ENCODE assay signal across 12 mouse cellular contexts in the genomic region with DNA sequence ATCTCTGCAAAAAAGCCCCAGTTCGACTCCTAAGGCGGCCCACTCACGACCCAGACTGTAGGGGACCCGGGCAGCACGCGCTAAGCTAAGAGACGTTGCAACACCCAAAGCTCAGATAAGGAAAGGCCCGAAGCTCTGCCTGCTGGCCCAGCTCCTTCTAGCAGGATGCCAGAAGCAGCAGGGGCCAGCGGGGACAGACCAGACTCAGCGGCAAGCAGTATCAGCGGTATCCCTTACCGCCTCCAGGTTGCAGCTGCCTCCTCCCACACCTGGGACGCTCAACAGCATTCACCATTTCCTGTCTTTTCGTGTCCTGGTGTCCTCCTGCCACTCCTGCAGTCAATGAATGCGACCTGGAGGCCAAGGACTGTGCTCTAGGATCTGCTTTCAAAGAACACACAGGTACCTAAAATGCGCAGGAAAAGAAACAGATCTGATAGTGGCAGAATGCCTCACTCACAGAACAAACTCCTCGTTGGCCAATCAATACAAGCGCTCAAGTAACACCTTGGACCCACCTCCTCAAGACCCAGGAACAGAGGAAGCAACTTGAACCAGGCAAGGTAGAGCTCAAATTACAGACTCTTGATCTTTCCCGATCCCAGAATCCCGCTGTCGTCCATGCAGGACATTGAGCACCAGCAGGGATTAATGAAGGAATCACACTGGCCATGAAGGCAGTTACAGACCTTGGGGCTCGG. TPM values are rescaled to one million over a fixed set of nuclear protein-coding genes. Genes with fewer than 3 reads are reported as not detected.
DNase-seq lines count a peak whose midpoint lies in the region; ATAC-seq and TF ChIP-seq lines count a peak whose summit lies in the region.
"Had no signal": no experiment of that assay in that cellular context is flagged by ENCODE, and none has a peak within 500 bp of the region (broad histone marks: within the 10 kb centered on the region; RNA-seq: fewer than 3 reads in every experiment).

No protein-coding gene starts in this region.

- in situ Hi-C loops in ES-E14 (cut with MboI; ENCODE audit: low sequenced_read_pairs in 2 of 2, unreplicated experiment in 2 of 2) = no loop called here

- 0 out of 2 replicates have a peak overlapping the region, but pooled peaks have one; percentile 11 for H3K4me3 ChIP-seq in hindbrain, embryonic 10.5 days
- H3K4me3 ChIP-seq in hindbrain, embryonic 13.5 days = no peak overlapping the region
- peak overlapping the region; percentile 63 to 79 for H3K4me3 ChIP-seq in ES-E14 (ENCODE audit: insufficient read depth in 1 of 2, low read depth in 1 of 2, low read length in 2 of 2, poor library complexity in 1 of 2, severe bottlenecking in 1 of 2)
- H3K4me3 ChIP-seq in embryonic facial prominence, embryonic 13.5 days = no peak overlapping the region
- H3K4me3 ChIP-seq in liver, embryonic 12.5 days = no peak overlapping the region
- H3K4me3 ChIP-seq: neural tube, embryonic 13.5 days had no signal

- no peak overlapping the region; the same call in 1 of the 2 replicates for H3K27ac ChIP-seq in hindbrain, embryonic 10.5 days
- no peak overlapping the region for H3K27ac ChIP-seq in hindbrain, embryonic 13.5 days
- peak overlapping the region; percentile 99 for H3K27ac ChIP-seq in ES-E14 (ENCODE audit: insufficient read depth, low read depth, low read length, poor library complexity, severe bottlenecking)
- H3K27ac ChIP-seq in embryonic facial prominence, embryonic 13.5 days = no peak overlapping the region
- no peak overlapping the region for H3K27ac ChIP-seq in liver, embryonic 12.5 days
- H3K27ac ChIP-seq: neural tube, embryonic 13.5 days had no signal

- no peak for ATAC-seq in hindbrain, embryonic 13.5 days (ENCODE audit: low FRiP score)
- no peak for ATAC-seq in embryonic facial prominence, embryonic 13.5 days (ENCODE audit: insufficient number of reproducible peaks, insufficient read depth, low FRiP score, low TSS enrichment, low read depth)
- no peak for ATAC-seq in liver, embryonic 12.5 days

- H3K27me3 ChIP-seq in hindbrain, embryonic 10.5 days (ENCODE audit: insufficient read depth, poor library complexity, severe bottlenecking) = peaks cover 13% of the 10 kb centered on the region; the same call in 1 of the 2 replicates
- H3K27me3 ChIP-seq in hindbrain, embryonic 13.5 days = peaks cover 17% of the 10 kb centered on the region; the same call in 1 of the 2 replicates
- no peaks in the 10 kb centered on the region for H3K27me3 ChIP-seq in embryonic facial prominence, embryonic 13.5 days
- H3K27me3 ChIP-seq in liver, embryonic 12.5 days (replicated peaks) = peaks cover 28% of the 10 kb centered on the region

- H3K4me1 ChIP-seq in hindbrain, embryonic 10.5 days (replicated peaks) = peaks cover 4% of the 10 kb centered on the region; the same call in 1 of the 2 replicates
- no peaks in the 10 kb centered on the region for H3K4me1 ChIP-seq in hindbrain, embryonic 13.5 days (replicated peaks)
- peaks cover 9 to 14% of the 10 kb centered on the region in 2 experiments for H3K4me1 ChIP-seq in ES-E14 (ENCODE audit: control insufficient read depth in 2 of 2, insufficient read depth in 2 of 2, low read length in 2 of 2, poor library complexity in 1 of 2)
- H3K4me1 ChIP-seq in embryonic facial prominence, embryonic 13.5 days = no peaks in the 10 kb centered on the region
- no peaks in the 10 kb centered on the region for H3K4me1 ChIP-seq in liver, embryonic 12.5 days
- H3K4me1 ChIP-seq: neural tube, embryonic 13.5 days had no signal

- H3K4me2 ChIP-seq in hindbrain, embryonic 13.5 days = no peak overlapping the region
- H3K4me2 ChIP-seq in embryonic facial prominence, embryonic 13.5 days = peak overlapping the region; percentile 26
- peak overlapping the region; percentile 33 for H3K4me2 ChIP-seq in liver, embryonic 12.5 days
- H3K4me2 ChIP-seq: neural tube, embryonic 13.5 days had no signal

- DNase-seq in hindbrain, embryonic 10.5 days (ENCODE audit: low spot score) = no peak
- DNase-seq in ES-E14 (ENCODE audit: low read depth, low spot score) = no peak
- DNase-seq in spleen, adult 18-20 months = no peak
- no peak for DNase-seq in urinary bladder, postnatal 10 days (ENCODE audit: low spot score)
- DNase-seq in layer of hippocampus, postnatal 25 days (ENCODE audit: extremely low spot score in 1 of 2, low spot score in 1 of 2) = no peak

- H3K36me3 ChIP-seq in hindbrain, embryonic 10.5 days = peaks cover 40% of the 10 kb centered on the region
- H3K36me3 ChIP-seq in hindbrain, embryonic 13.5 days = peaks cover 41% of the 10 kb centered on the region
- H3K36me3 ChIP-seq in ES-E14 (ENCODE audit: control insufficient read depth, insufficient read depth, low read length, poor library complexity, severe bottlenecking) = peaks cover 3% of the 10 kb centered on the region
- peaks cover 39% of the 10 kb centered on the region for H3K36me3 ChIP-seq in embryonic facial prominence, embryonic 13.5 days
- H3K36me3 ChIP-seq in liver, embryonic 12.5 days = peaks cover 9% of the 10 kb centered on the region

- H3K9me3 ChIP-seq in hindbrain, embryonic 10.5 days = no peaks in the 10 kb centered on the region
- H3K9me3 ChIP-seq in hindbrain, embryonic 13.5 days = peaks cover 6% of the 10 kb centered on the region; the same call in 1 of the 2 replicates
- no peaks in the 10 kb centered on the region for H3K9me3 ChIP-seq in ES-E14 (ENCODE audit: control insufficient read depth, insufficient read depth, low read depth, low read length)
- 0 out of 2 replicates have a peak, but pooled peaks cover 4% of the 10 kb centered on the region for H3K9me3 ChIP-seq in embryonic facial prominence, embryonic 13.5 days
- H3K9me3 ChIP-seq in liver, embryonic 12.5 days (replicated peaks) = no peaks in the 10 kb centered on the region
- H3K9me3 ChIP-seq: neural tube, embryonic 13.5 days had no signal

- 13% methylated on average over 22 of the region's 22 CpGs for WGBS in hindbrain, embryonic 10.5 days
- WGBS in hindbrain, embryonic 13.5 days = 16% methylated on average over 22 of the region's 22 CpGs
- 9% methylated on average over 22 of the region's 22 CpGs for WGBS in embryonic facial prominence, embryonic 13.5 days
- 6% methylated on average over 22 of the region's 22 CpGs for WGBS in liver, embryonic 12.5 days (ENCODE audit: insufficient replicate concordance)

- no peak overlapping the region for H3K9ac ChIP-seq in hindbrain, embryonic 13.5 days
- peak overlapping the region; percentile 65 for H3K9ac ChIP-seq in ES-E14 (ENCODE audit: insufficient read depth, low read depth, low read length, poor library complexity, severe bottlenecking)
- peak overlapping the region; percentile 36; the same call in 1 of the 2 replicates for H3K9ac ChIP-seq in embryonic facial prominence, embryonic 13.5 days
- no peak overlapping the region for H3K9ac ChIP-seq in liver, embryonic 12.5 days
- H3K9ac ChIP-seq: neural tube, embryonic 13.5 days had no signal

TF ChIP-seq in ES-E14, 5 proteins besides CTCF, POLR2A, EP300 and RAD21:
- TF ChIP-seq CHD2 (IDR thresholded peaks at IDR 0.05; ENCODE audit: low read depth, low read length) (no peak), ZNF384 (IDR thresholded peaks at IDR 0.05; ENCODE audit: low read depth, low read length) (no peak), HCFC1 (IDR thresholded peaks at IDR 0.05; ENCODE audit: borderline replicate concordance, insufficient read depth, low read length) (0 out of 2 replicates have a peak, but pooled peaks have one; percentile 9), MAFK (IDR thresholded peaks at IDR 0.05; ENCODE audit: insufficient read depth, low read depth, low read length) (no peak)

RNA-seq across cellular contexts. Expression of gene Zfp870, which starts 13.8 kb away (rescaled TPM):
- 6.9 and 7.4 TPM in 2 replicates for polyA plus RNA-seq in hindbrain, embryonic 10.5 days (2016; fragmentation: Nextera tagmentation; extraction: Ambion mirVana)
- polyA plus RNA-seq in hindbrain, embryonic 13.5 days (2015; fragmentation: Nextera tagmentation; extraction: Ambion mirVana) = 7.4 and 7.8 TPM in 2 replicates
- 9.5 and 9.9 TPM in 2 replicates for total RNA-seq in ES-E14 (2012; rRNA removed)
- polyA plus RNA-seq in embryonic facial prominence, embryonic 13.5 days (2015; fragmentation: Nextera tagmentation; extraction: Ambion mirVana) = 8.7 and 10.0 TPM in 2 replicates
- 1.8 and 2.8 TPM in 2 replicates for polyA plus RNA-seq in liver, embryonic 12.5 days (2016; fragmentation: Nextera tagmentation; extraction: Ambion mirVana)
- 10 to 100 TPM in 1 of 2 experiments, 1 to 10 TPM in 1; 9.9 to 10.5 TPM for total RNA-seq in layer of hippocampus, postnatal 25 days (2021)
- total RNA-seq: MEL had no signal

RNA-seq across cellular contexts. Expression of gene Cyp4f14, which starts 39.5 kb away (rescaled TPM):
- not detected in 2 replicates for polyA plus RNA-seq in hindbrain, embryonic 10.5 days (2016; fragmentation: Nextera tagmentation; extraction: Ambion mirVana)
- not detected in 2 replicates for polyA plus RNA-seq in hindbrain, embryonic 13.5 days (2015; fragmentation: Nextera tagmentation; extraction: Ambion mirVana)
- total RNA-seq in ES-E14 (2012; rRNA removed) = 0.32 and 0.58 TPM in 2 replicates
- 1.3 TPM in 1 of 2 replicates, not detected in the other for polyA plus RNA-seq in embryonic facial prominence, embryonic 13.5 days (2015; fragmentation: Nextera tagmentation; extraction: Ambion mirVana)
- not detected in 2 replicates for polyA plus RNA-seq in liver, embryonic 12.5 days (2016; fragmentation: Nextera tagmentation; extraction: Ambion mirVana)
- 1 to 10 TPM; 4.6 to 5.3 TPM for total RNA-seq in layer of hippocampus, postnatal 25 days (2021)
- total RNA-seq: hematopoietic stem cell, adult 5-6 weeks; megakaryocyte, adult 5-6 weeks; MEL had no signal
- polyA plus RNA-seq: neural tube, embryonic 13.5 days had no signal

RNA-seq across cellular contexts. Expression of gene Zfp799, which starts 47.6 kb away (rescaled TPM):
- 12.9 and 14.5 TPM in 2 replicates for polyA plus RNA-seq in hindbrain, embryonic 10.5 days (2016; fragmentation: Nextera tagmentation; extraction: Ambion mirVana)
- 20.1 and 22.2 TPM in 2 replicates for polyA plus RNA-seq in hindbrain, embryonic 13.5 days (2015; fragmentation: Nextera tagmentation; extraction: Ambion mirVana)
- total RNA-seq in ES-E14 (2012; rRNA removed) = 9.3 and 12.9 TPM in 2 replicates
- polyA plus RNA-seq in embryonic facial prominence, embryonic 13.5 days (2015; fragmentation: Nextera tagmentation; extraction: Ambion mirVana) = 20.2 TPM in 2 replicates
- polyA plus RNA-seq in liver, embryonic 12.5 days (2016; fragmentation: Nextera tagmentation; extraction: Ambion mirVana) = 2.5 and 4.0 TPM in 2 replicates
- 10 to 100 TPM; 29.0 to 29.2 TPM for total RNA-seq in layer of hippocampus, postnatal 25 days (2021)
- total RNA-seq: MEL had no signal

Comparison
In these comparisons a context has a peak if more than half of its experiments do, and no peak if none do; other contexts are left out.
1. H3K4me3 ChIP-seq: peak in hindbrain, embryonic 10.5 days (single experiment) and ES-E14 (2 of 2); none in hindbrain, embryonic 13.5 days (single experiment), embryonic facial prominence, embryonic 13.5 days (single experiment) and liver, embryonic 12.5 days (single experiment).
2. H3K9ac ChIP-seq: peak in ES-E14 (single experiment) and embryonic facial prominence, embryonic 13.5 days (single experiment); none in hindbrain, embryonic 13.5 days (single experiment) and liver, embryonic 12.5 days (single experiment).